Mouse (Mus musculus) MEL (cell line): Measurements from ENCODE around the gene Stk25. TPM values are rescaled to one million over a fixed set of nuclear protein-coding genes. Genes with fewer than 3 reads are reported as not detected.

Experiments
- DNase-seq: peaks from one replicate; pipeline ENCODE4 v3.0.0; 2011; ENCODE audit warnings: low read depth, low spot score
- H3K27ac ChIP-seq: 2 replicates; pipeline ENCODE4 v1.5.1; 2012; ENCODE audit warnings: low read depth, mild to moderate bottlenecking, control low read depth, low read length, moderate library complexity; ENCODE audit not compliant: control insufficient read depth
- H3K27me3 ChIP-seq, 2 experiments: fragments of 150-350 bp in 1 of 2; sonication (generic) in 1 of 2; 2 replicates each; pipeline ENCODE4 v1.6.1; 2012; ENCODE audit warnings: low read length in 2 of 2, mild to moderate bottlenecking in 2 of 2, improper control_type of control experiment in 1 of 2, moderate library complexity in 1 of 2; ENCODE audit not compliant: insufficient read depth in 2 of 2, control insufficient read depth in 1 of 2
- H3K36me3 ChIP-seq, 2 experiments: 2 replicates each; pipeline ENCODE4 v1.6.1; 2012 to 2014; ENCODE audit warnings: low read length in 2 of 2, improper control_type of control experiment in 1 of 2, inconsistent platforms in 1 of 2, mild to moderate bottlenecking in 1 of 2; ENCODE audit not compliant: insufficient read depth in 2 of 2, control insufficient read depth in 1 of 2
- H3K4me1 ChIP-seq, 2 experiments: fragments of 150-350 bp in 1 of 2; sonication (generic) in 1 of 2; 2 replicates each; pipeline ENCODE4 v1.6.1; 2012; ENCODE audit warnings: low read length in 2 of 2, improper control_type of control experiment in 1 of 2, mild to moderate bottlenecking in 1 of 2; ENCODE audit not compliant: insufficient read depth in 2 of 2, control insufficient read depth in 1 of 2
- H3K4me3 ChIP-seq, 2 experiments: fragments of 150-350 bp in 1 of 2; sonication (generic) in 1 of 2; 2 replicates each; pipeline ENCODE4 v1.5.1; 2012; ENCODE audit warnings: low read depth in 2 of 2, low read length in 2 of 2, mild to moderate bottlenecking in 2 of 2, moderate library complexity in 2 of 2, control low read depth in 1 of 2, improper control_type of control experiment in 1 of 2; ENCODE audit not compliant: control insufficient read depth in 1 of 2, insufficient read depth in 1 of 2
- H3K79me2 ChIP-seq: 2 replicates; pipeline ENCODE4 v1.6.1; 2012; ENCODE audit warnings: mild to moderate bottlenecking, low read length, moderate library complexity; ENCODE audit not compliant: control insufficient read depth, poor library complexity, insufficient read depth
- H3K9ac ChIP-seq: 2 replicates; pipeline ENCODE4 v1.6.1; 2012; ENCODE audit warnings: low read depth, mild to moderate bottlenecking, control low read depth, low read length, moderate library complexity; ENCODE audit not compliant: control insufficient read depth, poor library complexity, severe bottlenecking
- H3K9me3 ChIP-seq: fragments of 150-350 bp; sonication (generic); replicated peaks from 2 replicates; pipeline ENCODE4 v1.6.1; 2012; ENCODE audit warnings: mild to moderate bottlenecking, low read length, improper control_type of control experiment, moderate library complexity; ENCODE audit not compliant: insufficient read depth
- BHLHE40 ChIP-seq: IDR thresholded peaks from 2 replicates; pipeline ENCODE4 v1.6.1; 2012; ENCODE audit warnings: low read depth, mild to moderate bottlenecking, inconsistent platforms, low read length, improper control_type of control experiment, borderline replicate concordance
- CHD1 ChIP-seq: IDR thresholded peaks from 2 replicates; pipeline ENCODE4 v1.6.1; 2012; ENCODE audit warnings: low read depth, mild to moderate bottlenecking, inconsistent platforms, low read length, improper control_type of control experiment
- CTCF ChIP-seq, 3 experiments: IDR thresholded peaks in 2 of 3; conservative IDR thresholded peaks in 1 of 3; 2 replicates each; pipeline ENCODE4 v1.5.1; 2011 to 2012; ENCODE audit warnings: low read length in 3 of 3, low read depth in 2 of 3, mild to moderate bottlenecking in 2 of 3, improper control_type of control experiment in 1 of 3, inconsistent platforms in 1 of 3, mixed read lengths in 1 of 3, moderate library complexity in 1 of 3; ENCODE audit not compliant: control insufficient read depth in 1 of 3, insufficient read depth in 1 of 3, poor library complexity in 1 of 3, severe bottlenecking in 1 of 3
- E2F4 ChIP-seq: IDR thresholded peaks from 2 replicates; pipeline ENCODE4 v1.6.1; 2011; ENCODE audit warnings: low read depth, low read length, improper control_type of control experiment, borderline replicate concordance
- EP300 ChIP-seq, 2 experiments: IDR thresholded peaks; 2 replicates each; pipeline ENCODE4 v1.6.1; 2011; ENCODE audit warnings: improper control_type of control experiment in 2 of 2, low read length in 2 of 2, low read depth in 1 of 2, mild to moderate bottlenecking in 1 of 2
- ETS1 ChIP-seq: IDR thresholded peaks from 2 replicates; pipeline ENCODE4 v1.6.1; 2012; ENCODE audit warnings: low read depth, mild to moderate bottlenecking, inconsistent platforms, low read length, improper control_type of control experiment, moderate library complexity
- GABPA ChIP-seq: IDR thresholded peaks from 2 replicates; pipeline ENCODE4 v1.6.1; 2012; ENCODE audit warnings: low read depth, mild to moderate bottlenecking, inconsistent platforms, low read length, improper control_type of control experiment, moderate library complexity
- GATA1 ChIP-seq: IDR thresholded peaks from 2 replicates; pipeline ENCODE4 v1.6.1; 2011; ENCODE audit warnings: low read depth, low read length, improper control_type of control experiment
- HCFC1 ChIP-seq: IDR thresholded peaks from 2 replicates; pipeline ENCODE4 v1.6.1; 2012; ENCODE audit warnings: low read depth, mild to moderate bottlenecking, inconsistent platforms, low read length, improper control_type of control experiment, moderate library complexity
- JUND ChIP-seq: IDR thresholded peaks from 2 replicates; pipeline ENCODE4 v1.6.1; 2011; ENCODE audit warnings: low read depth, mild to moderate bottlenecking, improper control_type of control experiment, low read length
- KAT2A ChIP-seq: conservative IDR thresholded peaks from 2 replicates; pipeline ENCODE4 v1.6.1; 2012; ENCODE audit warnings: low read depth, low read length, improper control_type of control experiment, inconsistent platforms
- MAFK ChIP-seq: IDR thresholded peaks from 2 replicates; pipeline ENCODE4 v1.6.1; 2011; ENCODE audit warnings: low read depth, mild to moderate bottlenecking, low read length, improper control_type of control experiment, borderline replicate concordance
- MAX ChIP-seq: IDR thresholded peaks from 2 replicates; pipeline ENCODE4 v1.6.1; 2011; ENCODE audit warnings: low read length, improper control_type of control experiment
- MEF2A ChIP-seq: IDR thresholded peaks from 2 replicates; pipeline ENCODE4 v1.6.1; 2014; ENCODE audit warnings: low read depth, mild to moderate bottlenecking, inconsistent platforms, low read length, improper control_type of control experiment; ENCODE audit not compliant: poor library complexity, insufficient replicate concordance, severe bottlenecking; ENCODE audit errors: extremely low read depth
- MYC ChIP-seq: IDR thresholded peaks from 2 replicates; pipeline ENCODE4 v1.6.1; 2011; ENCODE audit warnings: low read depth, mild to moderate bottlenecking, low read length, improper control_type of control experiment, moderate library complexity
- POLR2A ChIP-seq, 2 experiments: IDR thresholded peaks; 2 replicates each; pipeline ENCODE4 v1.6.1; 2011 to 2012; ENCODE audit warnings: low read length in 2 of 2, mild to moderate bottlenecking in 2 of 2, control low read depth in 1 of 2, improper control_type of control experiment in 1 of 2, low read depth in 1 of 2, moderate library complexity in 1 of 2; ENCODE audit not compliant: control insufficient read depth in 1 of 2, insufficient read depth in 1 of 2, poor library complexity in 1 of 2
- POLR2AphosphoS2 ChIP-seq: IDR thresholded peaks from 2 replicates; pipeline ENCODE4 v1.6.1; 2011; ENCODE audit warnings: low read length, improper control_type of control experiment
- RAD21 ChIP-seq: IDR thresholded peaks from 2 replicates; pipeline ENCODE4 v1.6.1; 2011; ENCODE audit warnings: mild to moderate bottlenecking, low read depth, low read length, improper control_type of control experiment
- RCOR1 ChIP-seq: IDR thresholded peaks from 2 replicates; pipeline ENCODE4 v1.6.1; 2012; ENCODE audit warnings: low read depth, mild to moderate bottlenecking, inconsistent platforms, low read length, improper control_type of control experiment
- SIN3A ChIP-seq: IDR thresholded peaks from 2 replicates; pipeline ENCODE4 v1.6.1; 2012; ENCODE audit warnings: low read length, improper control_type of control experiment, inconsistent platforms
- SMC3 ChIP-seq: IDR thresholded peaks from 2 replicates; pipeline ENCODE4 v1.6.1; 2011; ENCODE audit warnings: low read depth, low read length, improper control_type of control experiment
- TAL1 ChIP-seq: IDR thresholded peaks from 2 replicates; pipeline ENCODE4 v1.6.1; 2012; ENCODE audit warnings: mild to moderate bottlenecking, inconsistent platforms, low read length, moderate library complexity, mixed read lengths
- TBP ChIP-seq: IDR thresholded peaks from 2 replicates; pipeline ENCODE4 v1.8.0; 2011; ENCODE audit warnings: low read depth, low read length, improper control_type of control experiment
- TCF12 ChIP-seq: IDR thresholded peaks from 2 replicates; pipeline ENCODE4 v1.6.1; 2014; ENCODE audit warnings: low read depth, mild to moderate bottlenecking, inconsistent platforms, low read length, improper control_type of control experiment, moderate library complexity
- USF1 ChIP-seq: IDR thresholded peaks from 2 replicates; pipeline ENCODE4 v1.6.1; 2014; ENCODE audit warnings: low read depth, mild to moderate bottlenecking, inconsistent platforms, low read length, improper control_type of control experiment, moderate library complexity
- USF2 ChIP-seq, 2 experiments: IDR thresholded peaks; 2 replicates each; pipeline ENCODE4 v1.6.1; 2011 to 2012; ENCODE audit warnings: improper control_type of control experiment in 2 of 2, low read length in 2 of 2, borderline replicate concordance in 1 of 2, inconsistent platforms in 1 of 2, low read depth in 1 of 2, mild to moderate bottlenecking in 1 of 2; ENCODE audit not compliant: insufficient read depth in 1 of 2
- ZKSCAN1 ChIP-seq: IDR thresholded peaks from 2 replicates; pipeline ENCODE4 v1.6.1; 2012; ENCODE audit warnings: low read depth, mild to moderate bottlenecking, inconsistent platforms, low read length, improper control_type of control experiment, moderate library complexity
- ZMIZ1 ChIP-seq: IDR thresholded peaks from 2 replicates; pipeline ENCODE4 v1.6.1; 2012; ENCODE audit warnings: low read depth, mild to moderate bottlenecking, inconsistent platforms, low read length, improper control_type of control experiment, moderate library complexity
- ZNF384 ChIP-seq: IDR thresholded peaks from 2 replicates; pipeline ENCODE4 v1.6.1; 2012; ENCODE audit warnings: low read depth, mild to moderate bottlenecking, inconsistent platforms, low read length, improper control_type of control experiment
- polyA plus RNA-seq, 2 experiments: library from polyadenylated mRNA; stranded (reverse) in 1 of 2; unstranded in 1 of 2; fragments of >175 nt in 1 of 2; fragments of >200 nt in 1 of 2; gene quantifications; 2 replicates each; pipeline versions ENCODE4 v1.2.1 to v1.2.4; 2012; ENCODE audit warnings: low replicate concordance in 2 of 2, low read depth in 1 of 2; ENCODE audit not compliant: insufficient read length in 2 of 2, insufficient read depth in 1 of 2, missing spikeins in 1 of 2
- total RNA-seq: library from RNA; depleted of rRNA; stranded (reverse); fragments of 300-350 nt; gene quantifications from 2 replicates; pipeline ENCODE4 v1.2.3, GENCODE M21; 2012

Gene Stk25
- total and polyA plus RNA-seq, 3 experiments: 66.1 to 128 TPM; not detected in 1

DNA sequence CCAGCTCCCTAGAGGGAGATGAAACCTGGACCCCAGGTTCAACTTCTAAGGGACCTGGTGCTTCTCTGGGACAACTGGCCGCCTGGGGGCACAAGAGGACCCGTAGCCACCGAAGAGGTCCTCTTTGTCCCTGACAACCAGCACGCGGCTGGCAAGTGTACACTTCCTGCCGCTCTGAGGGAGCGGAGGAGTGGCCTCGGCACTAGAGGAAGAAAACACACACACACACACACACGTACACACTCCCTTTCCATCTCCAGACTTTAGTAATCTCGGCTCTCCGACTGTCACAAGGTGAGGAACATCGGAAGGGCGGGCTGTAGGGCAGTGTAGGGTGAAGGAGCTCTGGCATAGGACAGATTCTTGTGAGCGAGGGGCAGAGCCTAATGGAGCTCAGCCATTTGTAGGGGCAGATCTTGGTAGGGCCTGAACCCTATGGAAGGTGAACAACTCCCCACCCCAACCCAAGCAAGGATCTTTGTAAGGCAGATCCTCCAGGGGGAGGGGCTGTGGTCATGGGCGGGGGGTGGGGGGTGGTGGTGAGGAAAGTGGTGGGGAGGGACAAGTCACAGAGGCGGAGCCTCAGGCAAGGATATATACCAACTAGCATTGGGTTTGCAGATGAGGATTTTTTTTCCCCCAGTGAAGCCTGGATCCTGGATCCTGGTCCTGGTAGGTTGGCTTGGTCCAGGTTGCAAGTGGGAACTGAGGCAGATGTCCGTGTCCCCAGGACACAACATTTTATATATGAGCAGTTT, 10.5 kb upstream of the Stk25 start:
- TF ChIP-seq RAD21 (peak; percentile 17), EP300 (IDR thresholded peaks at IDR 0.05; ENCODE audit: low read depth in 1 of 2, low read length in 2 of 2) (no peak), GABPA (no peak), SMC3 (peak; percentile 47), POLR2AphosphoS2 (no peak), ZMIZ1 (no peak), ZNF384 (no peak), GATA1 (no peak), CTCF (IDR thresholded peaks at IDR 0.05 in 2 of 3, conservative IDR thresholded peaks at IDR 0.05 in 1 of 3; ENCODE audit: control insufficient read depth in 1 of 3, insufficient read depth in 1 of 3, low read depth in 2 of 3, low read length in 3 of 3, poor library complexity in 1 of 3, severe bottlenecking in 1 of 3) (peak; percentile 16 to 63 (median 58); a peak in 5 of 6 replicates), TCF12 (no peak), E2F4 (no peak), MAFK (no peak), CHD1 (no peak), JUND (no peak), USF1 (no peak), ETS1 (no peak), HCFC1 (0 out of 2 replicates have a peak, but pooled peaks have one; percentile 21), MAX (peak; percentile 77), KAT2A (no peak), MEF2A (no peak), MYC (no peak), TAL1 (no peak), SIN3A (0 out of 2 replicates have a peak, but pooled peaks have one; percentile 1), ZKSCAN1 (no peak), TBP (0 out of 2 replicates have a peak, but pooled peaks have one; percentile 19), BHLHE40 (no peak), RCOR1 (no peak), POLR2A (IDR thresholded peaks at IDR 0.05; ENCODE audit: control insufficient read depth in 1 of 2, insufficient read depth in 1 of 2, low read depth in 1 of 2, low read length in 2 of 2, poor library complexity in 1 of 2) (peak in 1 of 2 experiments; percentile 33; a peak in 1 of 4 replicates), USF2 (IDR thresholded peaks at IDR 0.05; ENCODE audit: borderline replicate concordance in 1 of 2, insufficient read depth in 1 of 2, low read depth in 1 of 2, low read length in 2 of 2) (no peak)
- TF ChIP-seq, all 39 proteins: peak for 8
- Histone ChIP-seq H3K9ac (peak overlapping the region; percentile 48), H3K36me3 (no peaks in the 10 kb centered on the region; a peak in 1 of 4 replicates), H3K79me2 (no peaks in the 10 kb centered on the region), H3K9me3 (no peaks in the 10 kb centered on the region), H3K4me1 (peaks cover 0 to 10% of the 10 kb centered on the region in 2 experiments; a peak in 3 of 4 replicates), H3K27me3 (no peaks in the 10 kb centered on the region), H3K4me3 (peak overlapping the region; percentile 51 to 73), H3K27ac (no peak overlapping the region)
- DNase-seq: peak; percentile 79
